Mouse (Mus musculus) kidney, postnatal 0 days (tissue): ENCODE data around the gene Atf1. TPM values are rescaled to one million over a fixed set of nuclear protein-coding genes. Genes with fewer than 3 reads are reported as not detected.
"Not testable (repeated sequence)": the region's sequence is repeated elsewhere in the genome, so short reads cannot be mapped to it uniquely, and the experiment has no call there.

ENCODE experiments used
- ATAC-seq: fragments of 200-750 bp; cut with Nextera tagmentation; replicated peaks from 2 replicates; pipeline ENCODE4 v1.8.0; 2017; ENCODE audit warnings: low read depth, moderate number of reproducible peaks, moderate TSS enrichment, moderate library complexity; ENCODE audit not compliant: low FRiP score
- DNase-seq: peaks from one replicate; pipeline ENCODE4 v3.0.0-alpha.2; 2016; ENCODE audit warnings: low spot score
- H3K27ac ChIP-seq: fragments of 300-500 bp; sonication (generic); 2 replicates; pipeline ENCODE4 v1.5.1; 2014; ENCODE audit warnings: mild to moderate bottlenecking
- H3K27me3 ChIP-seq: fragments of 300-500 bp; sonication (generic); 2 replicates; pipeline ENCODE4 v1.6.1; 2014; ENCODE audit warnings: low read length, mixed read lengths; ENCODE audit not compliant: insufficient read depth
- H3K36me3 ChIP-seq: fragments of 300-500 bp; sonication (generic); 2 replicates; pipeline ENCODE4 v1.6.1; 2014; ENCODE audit warnings: low read length, mixed read lengths; ENCODE audit not compliant: insufficient read depth
- H3K4me1 ChIP-seq: fragments of 300-500 bp; sonication (generic); replicated peaks from 2 replicates; pipeline ENCODE4 v1.6.1; 2014; ENCODE audit warnings: antibody characterized with exemption, low read length, mixed read lengths; ENCODE audit not compliant: insufficient read depth
- H3K4me2 ChIP-seq: fragments of 300-500 bp; sonication (generic); 2 replicates; pipeline ENCODE4 v1.6.1; 2014; ENCODE audit warnings: mild to moderate bottlenecking, low read length, moderate library complexity, mixed read lengths
- H3K4me3 ChIP-seq: fragments of 300-500 bp; sonication (generic); replicated peaks from 2 replicates; pipeline ENCODE4 v1.5.1; 2014; ENCODE audit warnings: low read depth, low read length
- H3K9ac ChIP-seq: fragments of 300-500 bp; sonication (generic); 2 replicates; pipeline ENCODE4 v1.6.1; 2014; ENCODE audit warnings: low read depth, low read length
- H3K9me3 ChIP-seq: fragments of 300-500 bp; sonication (generic); replicated peaks from 2 replicates; pipeline ENCODE4 v1.6.1; 2016; ENCODE audit warnings: low read length, inconsistent platforms, mixed read lengths
- CTCF ChIP-seq: IDR thresholded peaks from 2 replicates; pipeline ENCODE4 v1.5.1; 2016; ENCODE audit warnings: antibody characterized with exemption, low read depth, mild to moderate bottlenecking, moderate library complexity
- WGBS: fragments of 180-500 bp; shearing (Covaris S2); extraction: QIAGEN DNeasy Blood & Tissue Kit; methylation state at CpG from one replicate; pipeline ENCODE4 v1.1.7; 2014; 5-methylcytosine and 5-hydroxymethylcytosine counted together
- polyA plus RNA-seq: library from polyadenylated mRNA; unstranded; fragments of >200 nt; fragmentation: Nextera tagmentation; extraction: Ambion mirVana; gene quantifications from 2 replicates; pipeline ENCODE4 v1.2.1, GENCODE M21; 2015

The Atf1 gene
- polyA plus RNA-seq, 1 experiment from 2014 or later = 30.2 TPM

- no peak overlapping the region for H3K27ac ChIP-seq
- H3K4me2 ChIP-seq = no peak overlapping the region
- H3K9ac ChIP-seq = no peak overlapping the region
- DNase-seq (no peak), ATAC-seq (no peak)
- H3K9me3 ChIP-seq = no peaks in the 10 kb centered on the region
- TF ChIP-seq CTCF = no peak
- H3K36me3 ChIP-seq = peaks cover 4% of the 10 kb centered on the region; the same call in 1 of the 2 replicates
- H3K4me1 ChIP-seq = no peaks in the 10 kb centered on the region
- no peak overlapping the region for H3K4me3 ChIP-seq
- H3K27me3 ChIP-seq = no peaks in the 10 kb centered on the region
- WGBS = 77% methylated on average over 4 of the region's 5 CpGs
Observed at GRCm38 (mm10) chr15:100265586-100266325, 38.1 kb downstream of the Atf1 start.

- no peak overlapping the region for H3K27ac ChIP-seq
- DNase-seq (no peak), ATAC-seq (no peak)
- H3K4me2 ChIP-seq = no peak overlapping the region
- H3K4me1 ChIP-seq = no peaks in the 10 kb centered on the region
- no peak overlapping the region for H3K9ac ChIP-seq
- H3K4me3 ChIP-seq = no peak overlapping the region
- no peaks in the 10 kb centered on the region for H3K36me3 ChIP-seq
- WGBS = 72% methylated on average over 2 of the region's 2 CpGs
- no peaks in the 10 kb centered on the region for H3K27me3 ChIP-seq
- no peaks in the 10 kb centered on the region for H3K9me3 ChIP-seq
- no peak for TF ChIP-seq CTCF
Observed at GRCm38 (mm10) chr15:100268916-100269315, 41.3 kb downstream of the Atf1 start.

GRCm38 (mm10) chr15:100269776-100270175 lies 42.2 kb downstream of the Atf1 start:
- Histone ChIP-seq H3K9ac (no peak overlapping the region), H3K27me3 (no peaks in the 10 kb centered on the region), H3K27ac (no peak overlapping the region), H3K9me3 (no peaks in the 10 kb centered on the region), H3K4me2 (no peak overlapping the region), H3K36me3 (no peaks in the 10 kb centered on the region), H3K4me3 (no peak overlapping the region), H3K4me1 (no peaks in the 10 kb centered on the region)
- 29% methylated on average over 9 of the region's 9 CpGs for WGBS
- no peak for DNase-seq
- no peak for ATAC-seq
- no peak for TF ChIP-seq CTCF

GRCm38 (mm10) chr15:100270609-100271008 lies 43.0 kb downstream of the Atf1 start:
- not testable (repeated sequence) for H3K4me3 ChIP-seq, H3K27me3 ChIP-seq, H3K27ac ChIP-seq, H3K4me1 ChIP-seq, H3K9me3 ChIP-seq, DNase-seq, ATAC-seq, H3K36me3 ChIP-seq, H3K9ac ChIP-seq, H3K4me2 ChIP-seq
- 49% methylated on average over 7 of the region's 7 CpGs for WGBS

- Histone ChIP-seq H3K4me2 (no peak overlapping the region), H3K9ac (no peak overlapping the region), H3K27ac (no peak overlapping the region), H3K36me3 (no peaks in the 10 kb centered on the region), H3K4me1 (no peaks in the 10 kb centered on the region), H3K27me3 (no peaks in the 10 kb centered on the region), H3K9me3 (no peaks in the 10 kb centered on the region), H3K4me3 (no peak overlapping the region)
- WGBS = 74% methylated on average over 14 of the region's 14 CpGs
- DNase-seq (no peak), ATAC-seq (no peak)
- no peak for TF ChIP-seq CTCF
Observed at GRCm38 (mm10) chr15:100271411-100271810, 43.8 kb downstream of the Atf1 start.

GRCm38 (mm10) chr15:100273791-100274308 lies 46.2 kb downstream of the Atf1 start:
- not testable (repeated sequence) for H3K27ac ChIP-seq, H3K4me3 ChIP-seq, DNase-seq, H3K9ac ChIP-seq, H3K4me2 ChIP-seq, H3K27me3 ChIP-seq, ATAC-seq, H3K4me1 ChIP-seq, H3K36me3 ChIP-seq, H3K9me3 ChIP-seq
- WGBS = 87% methylated on average over 4 of the region's 4 CpGs
